Mouse (Mus musculus) bone marrow, adult 2 months (tissue): ENCODE data around the gene AC134908.4. TPM values are rescaled to one million over a fixed set of nuclear protein-coding genes. Genes with fewer than 3 reads are reported as not detected.
"Not testable (repeated sequence)": the region's sequence is repeated elsewhere in the genome, so short reads cannot be mapped to it uniquely, and the experiment has no call there.

Experiments used
- H3K27ac ChIP-seq: fragments of 200-500 bp; 2 replicates; pipeline ENCODE4 v1.5.1; 2012; ENCODE audit warnings: low read depth, mild to moderate bottlenecking, control low read depth, inconsistent platforms, low read length; ENCODE audit not compliant: control insufficient read depth, poor library complexity, insufficient read depth
- H3K4me1 ChIP-seq: fragments of 200-500 bp; 2 replicates; pipeline ENCODE4 v1.6.1; 2011; ENCODE audit warnings: low read length; ENCODE audit not compliant: control insufficient read depth, insufficient read depth
- H3K4me3 ChIP-seq: fragments of 200-500 bp; replicated peaks from 2 replicates; pipeline ENCODE3; 2011; ENCODE audit warnings: mild to moderate bottlenecking, low read depth, low read length, control low read depth; ENCODE audit not compliant: control insufficient read depth
- CTCF ChIP-seq: fragments of 200-500 bp; IDR thresholded peaks from 2 replicates; pipeline ENCODE4 v1.5.1; 2011; ENCODE audit warnings: low read length, control low read depth; ENCODE audit not compliant: control insufficient read depth, insufficient read depth
- POLR2A ChIP-seq: fragments of 200-500 bp; IDR thresholded peaks from 2 replicates; pipeline ENCODE4 v1.6.1; 2011; ENCODE audit warnings: low read depth, mild to moderate bottlenecking, control low read depth, low read length, borderline replicate concordance; ENCODE audit not compliant: control insufficient read depth
- WGBS: fragments of 180-500 bp; shearing (Covaris S2); methylation state at CpG from one replicate; pipeline ENCODE4 v1.1.7; 2018; 5-methylcytosine and 5-hydroxymethylcytosine counted together
- polyA plus RNA-seq: library from polyadenylated mRNA; stranded (reverse); fragments of >200 nt; gene quantifications from 2 replicates; pipeline ENCODE4 v1.2.4, GENCODE M21; 2011; ENCODE audit warnings: low replicate concordance; ENCODE audit not compliant: missing spikeins, insufficient read depth, insufficient read length

The AC134908.4 gene
- polyA plus RNA-seq, 1 experiment: not detected

- TF ChIP-seq POLR2A (no peak), CTCF (no peak)
- H3K4me1 ChIP-seq: no peaks in the 10 kb centered on the region
- H3K27ac ChIP-seq: no peak overlapping the region
- no peak overlapping the region for H3K4me3 ChIP-seq
- 41% methylated on average over 5 of the region's 5 CpGs for WGBS
These were observed 12.6 kb upstream of the AC134908.4 start for GRCm38 (mm10) chr17:25808028-25808427.

GRCm38 (mm10) chr17:25807452-25807851 is 12.0 kb upstream of the AC134908.4 start:
- H3K4me3 ChIP-seq, H3K27ac ChIP-seq, H3K4me1 ChIP-seq: not testable (repeated sequence)
- 21% methylated on average over 2 of the region's 2 CpGs for WGBS

GRCm38 (mm10) chr17:25806507-25806906 is 11.0 kb upstream of the AC134908.4 start:
- H3K4me1 ChIP-seq: no peaks in the 10 kb centered on the region
- H3K27ac ChIP-seq: no peak overlapping the region
- no peak overlapping the region for H3K4me3 ChIP-seq
- WGBS: 64% methylated on average over 4 of the region's 4 CpGs
- TF ChIP-seq CTCF (no peak), POLR2A (no peak)

GRCm38 (mm10) chr17:25802825-25803517 is 7.5 kb upstream of the AC134908.4 start:
- WGBS: 16% methylated on average over 10 of the region's 10 CpGs
- no peak overlapping the region for H3K27ac ChIP-seq
- no peaks in the 10 kb centered on the region for H3K4me1 ChIP-seq
- no peak overlapping the region for H3K4me3 ChIP-seq
- TF ChIP-seq POLR2A (no peak), CTCF (no peak)

DNA sequence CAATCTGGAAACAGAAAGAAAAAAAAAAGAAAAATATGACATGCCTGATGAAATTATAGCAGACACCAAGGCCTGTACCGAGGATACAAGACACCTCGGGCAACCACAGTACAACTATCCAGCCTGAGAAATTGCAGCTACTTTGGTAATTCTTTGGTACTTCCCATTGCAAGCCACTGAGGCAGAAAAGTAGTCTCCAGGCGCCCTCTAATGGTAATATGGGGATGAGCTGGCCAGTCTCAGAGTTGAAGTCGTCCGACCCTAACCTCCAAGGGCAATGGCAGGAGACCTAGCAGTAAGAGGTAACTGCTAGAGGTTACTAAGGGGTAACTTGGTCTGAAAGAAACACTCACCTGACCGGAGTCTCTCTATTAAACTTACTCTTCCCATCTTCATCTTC is 5.6 kb upstream of the AC134908.4 start:
- TF ChIP-seq CTCF (peak; percentile 75), POLR2A (no peak)
- no peak overlapping the region for H3K27ac ChIP-seq
- 5% methylated on average over 6 of the region's 6 CpGs for WGBS
- H3K4me1 ChIP-seq: peaks cover 1% of the 10 kb centered on the region
- no peak overlapping the region for H3K4me3 ChIP-seq

- TF ChIP-seq CTCF (no peak), POLR2A (peak; percentile 7; the same call in 1 of the 2 replicates)
- H3K4me3 ChIP-seq: peak within 1 kb of the TSS; percentile 67
- WGBS: under 1% methylated on average over 35 of the region's 35 CpGs
- peak within 1 kb of the TSS; percentile 22; the same call in 1 of the 2 replicates for H3K27ac ChIP-seq
- H3K4me1 ChIP-seq: peaks cover 5% of the 10 kb centered on the region
These were observed 1.5 kb upstream of the AC134908.4 start, which contains the start of gene Metrn for GRCm38 (mm10) chr17:25796951-25797369. Metrn (minus strand) TSS chr17:25797136.

DNA sequence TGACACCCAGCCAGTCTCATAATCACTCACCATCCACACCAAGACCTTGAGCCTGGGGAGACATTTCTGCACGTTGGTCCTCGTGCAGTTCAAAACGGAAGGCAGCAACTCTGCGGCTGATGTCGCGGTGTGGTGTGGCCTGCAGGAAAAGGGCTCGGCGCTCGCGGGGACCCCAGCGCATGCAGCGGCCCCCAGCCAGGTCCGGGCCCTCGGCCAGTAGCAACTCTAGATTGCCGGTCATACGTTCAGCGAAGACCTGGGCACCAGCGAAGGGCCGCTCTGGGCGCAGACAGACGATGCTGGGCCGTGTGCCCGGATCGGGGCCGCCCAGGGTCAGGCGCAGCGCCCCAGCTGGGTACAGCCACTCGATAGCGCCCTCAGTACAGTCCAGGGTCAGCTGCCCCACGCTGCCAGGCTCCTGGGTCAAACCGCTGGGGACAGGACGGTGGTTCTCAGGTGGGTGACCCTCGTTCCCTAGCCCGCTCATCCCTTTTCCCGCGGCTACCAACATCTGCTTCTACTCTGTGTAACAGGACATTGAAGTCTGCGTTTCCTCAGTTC is 832 bp upstream of the AC134908.4 start:
- WGBS: under 1% methylated on average over 37 of the region's 37 CpGs
- no peak for TF ChIP-seq CTCF
- TF ChIP-seq POLR2A: no peak
- H3K27ac ChIP-seq: peak overlapping the region; percentile 22; the same call in 1 of the 2 replicates

GRCm38 (mm10) chr17:25794998-25795397 is 461 bp downstream of the AC134908.4 start:
- no peak overlapping the region for H3K4me3 ChIP-seq
- TF ChIP-seq POLR2A: peak; percentile 15; the same call in 1 of the 2 replicates
- TF ChIP-seq CTCF: no peak
- H3K27ac ChIP-seq: no peak overlapping the region
- H3K4me1 ChIP-seq: peaks cover 7% of the 10 kb centered on the region
- WGBS: 89% methylated on average over 17 of the region's 17 CpGs

More for the DNA sequence above, 832 bp upstream of the AC134908.4 start:
- H3K4me3 ChIP-seq: peak overlapping the region; percentile 67
- peaks cover 6% of the 10 kb centered on the region for H3K4me1 ChIP-seq
